Mouse (Mus musculus) layer of hippocampus, postnatal 10 days (tissue): ENCODE results near the gene Dip2a. TPM values are rescaled to one million over a fixed set of nuclear protein-coding genes. Genes with fewer than 3 reads are reported as not detected.

Experiments
- DNase-seq, 2 experiments: peaks; one replicate each; pipeline ENCODE4 v3.0.0; 2021; ENCODE audit warnings: low spot score in 2 of 2
- total RNA-seq, 2 experiments: library from RNA; stranded (reverse); gene quantifications; 2 replicates each; pipeline ENCODE4 v1.2.3; 2021

Gene Dip2a
- total RNA-seq, 2 experiments from 2014 or later = 60.6 to 63.2 TPM

DNA sequence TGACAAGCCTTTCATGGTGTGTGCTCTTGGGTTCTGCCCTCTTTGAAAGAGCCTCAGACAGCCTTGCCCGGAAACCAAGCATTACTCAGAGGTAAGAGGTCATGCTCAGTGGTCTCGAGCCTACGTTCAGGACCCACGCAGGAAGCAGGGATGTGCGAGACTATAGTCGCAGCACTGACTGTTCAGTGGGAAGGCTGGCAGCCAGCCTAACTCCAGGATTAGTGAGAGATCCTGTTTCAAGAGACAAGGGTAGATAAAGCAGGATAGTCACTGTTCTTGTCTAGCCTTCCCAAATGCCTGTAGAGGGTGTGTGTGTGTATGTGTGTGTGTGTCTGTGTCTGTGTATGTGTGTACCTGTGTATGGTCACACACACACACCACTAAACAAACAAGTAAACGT lies 28.9 kb downstream of the Dip2a start:
- no peak for DNase-seq

GRCm38 (mm10) chr10:76306738-76307137 lies 38.4 kb downstream of the Dip2a start:
- no peak for DNase-seq

GRCm38 (mm10) chr10:76300133-76300532 lies 45.0 kb downstream of the Dip2a start:
- DNase-seq = no peak

- DNase-seq = no peak
Observed at GRCm38 (mm10) chr10:76293222-76293621, 51.9 kb downstream of the Dip2a start.

GRCm38 (mm10) chr10:76289936-76290671 lies 55.0 kb downstream of the Dip2a start:
- DNase-seq = no peak

- no peak for DNase-seq
Observed at GRCm38 (mm10) chr10:76289052-76289451, 56.0 kb downstream of the Dip2a start.

GRCm38 (mm10) chr10:76288268-76288993 lies 56.7 kb downstream of the Dip2a start:
- no peak for DNase-seq

GRCm38 (mm10) chr10:76278541-76279097 lies 66.5 kb downstream of the Dip2a start:
- no peak for DNase-seq

- no peak for DNase-seq
Observed at GRCm38 (mm10) chr10:76275256-76275655, 69.8 kb downstream of the Dip2a start.

GRCm38 (mm10) chr10:76271238-76271637 lies 73.9 kb downstream of the Dip2a start:
- peak in 1 of 2 experiments; percentile 40 for DNase-seq

DNA sequence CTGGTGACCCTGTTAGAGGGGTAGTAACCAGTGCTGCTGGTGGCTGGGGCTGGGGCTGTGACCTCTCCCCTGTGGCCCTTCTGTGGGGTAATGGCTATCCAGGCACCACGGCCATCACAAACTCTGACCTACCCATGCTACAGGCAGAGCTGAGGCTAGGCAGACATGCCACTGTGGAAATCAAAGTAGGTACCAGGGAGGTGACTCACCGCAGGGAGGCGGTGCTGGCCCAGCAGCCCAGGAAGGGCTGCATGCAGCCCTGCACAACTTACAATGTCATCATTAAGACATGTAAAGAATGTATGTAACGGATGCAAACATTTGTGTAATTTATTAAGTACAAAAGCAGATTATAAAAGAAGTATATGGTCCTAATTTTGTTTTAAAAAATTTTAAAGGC lies 82.7 kb downstream of the Dip2a start:
- DNase-seq = no peak

GRCm38 (mm10) chr10:76261447-76261846 lies 83.6 kb downstream of the Dip2a start:
- DNase-seq = no peak

DNA sequence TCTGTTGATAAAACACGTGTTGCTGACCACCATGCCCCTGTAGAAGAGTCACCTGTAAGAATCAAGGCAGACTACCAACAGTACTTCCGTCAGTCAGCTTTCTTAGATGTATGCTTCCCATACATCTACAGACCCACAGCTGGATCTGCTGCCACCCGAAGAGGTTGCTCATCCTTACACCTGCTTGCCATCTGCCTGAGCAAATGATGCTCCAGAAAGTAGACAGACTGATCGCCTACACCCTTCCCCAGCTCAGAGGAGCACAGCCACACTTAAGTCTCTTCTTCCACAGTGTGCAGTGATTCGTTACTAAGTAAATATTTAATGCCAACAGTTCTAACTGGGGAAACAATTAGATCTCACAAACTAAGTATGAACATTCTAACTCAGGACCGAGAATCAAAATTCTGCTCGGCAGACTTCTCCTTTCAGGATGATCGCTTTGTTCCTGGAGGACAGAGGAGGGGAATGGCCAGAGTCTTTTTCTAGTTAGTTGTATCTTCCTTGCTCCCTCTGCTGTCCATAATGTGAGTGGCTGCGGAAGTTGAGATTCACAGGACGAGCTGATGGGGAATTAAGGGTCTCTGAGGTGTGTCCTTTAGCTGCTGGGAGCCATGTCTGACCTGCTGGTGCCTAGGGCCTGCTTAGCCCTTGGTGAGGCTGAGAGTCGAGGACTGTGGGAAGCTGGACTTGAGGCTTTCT lies 84.6 kb downstream of the Dip2a start:
- no peak for DNase-seq

- no peak for DNase-seq
Observed at GRCm38 (mm10) chr10:76259566-76260232, 85.4 kb downstream of the Dip2a start.

GRCm38 (mm10) chr10:76257719-76258390 lies 87.2 kb downstream of the Dip2a start:
- DNase-seq = peak; percentile 40 to 53

- no peak for DNase-seq
Observed at GRCm38 (mm10) chr10:76257231-76257630, 87.9 kb downstream of the Dip2a start.

DNA sequence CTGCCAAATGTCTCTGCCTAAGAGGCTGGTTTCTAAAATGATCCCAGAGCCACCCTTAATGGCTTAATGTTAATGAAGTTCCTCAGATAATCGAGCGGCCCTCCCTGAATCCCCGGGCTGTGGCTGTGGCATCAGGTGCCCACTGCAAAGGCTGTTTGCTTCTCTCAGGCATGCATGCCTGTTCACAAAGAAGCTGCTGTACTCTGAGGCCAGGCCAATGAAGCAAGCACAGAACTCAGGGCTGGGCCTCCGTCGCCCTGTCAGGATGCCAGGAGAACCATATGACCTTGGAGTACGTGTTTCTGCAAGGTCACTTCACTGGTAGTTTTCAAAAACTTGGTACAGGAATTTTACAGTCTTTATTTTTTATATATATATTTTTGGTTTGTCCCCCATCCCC lies 89.5 kb downstream of the Dip2a start:
- no peak for DNase-seq

- peak; percentile 46 to 65 for DNase-seq
Observed at GRCm38 (mm10) chr10:76253536-76253935, 91.6 kb downstream of the Dip2a start, which contains the start of gene S100b. S100b (plus strand) TSS chr10:76253853.

DNA sequence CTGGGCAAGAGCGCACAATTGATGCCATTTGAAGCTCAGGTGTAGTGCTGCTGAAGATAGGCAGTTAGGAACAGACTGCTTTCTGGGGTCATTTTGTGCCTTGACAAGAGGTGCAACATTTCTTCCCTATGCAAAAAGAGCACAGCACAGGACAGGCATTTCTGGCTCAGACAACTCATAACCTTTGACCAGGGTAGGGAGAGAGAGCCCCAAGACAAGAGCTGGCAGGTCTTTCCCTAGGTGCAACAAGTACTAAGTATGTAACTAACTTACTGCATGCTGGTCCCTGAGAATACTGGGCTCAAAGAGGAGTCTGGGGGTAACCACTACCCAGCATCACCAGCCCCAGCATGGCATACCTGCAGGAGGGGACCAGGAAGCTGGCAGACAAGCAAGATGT lies 92.0 kb downstream of the Dip2a start:
- DNase-seq = no peak

- no peak for DNase-seq
Observed at GRCm38 (mm10) chr10:76250870-76251269, 94.2 kb downstream of the Dip2a start.

DNA sequence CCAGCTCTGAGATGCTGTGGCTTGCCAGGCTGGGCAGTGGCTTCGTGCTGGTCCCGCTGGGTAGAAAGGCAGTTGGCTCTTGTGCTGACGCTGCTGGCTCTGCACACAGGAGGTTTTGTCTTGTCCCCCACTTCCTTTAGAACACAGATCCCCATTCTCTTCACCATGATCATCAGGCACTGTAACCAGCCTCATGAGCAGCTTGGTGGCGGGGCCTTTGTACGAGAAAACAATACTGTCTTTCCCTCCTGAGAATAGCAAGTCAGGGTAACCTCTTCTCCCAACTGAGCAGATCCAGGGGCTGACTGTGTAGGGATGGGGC lies 96.5 kb downstream of the Dip2a start:
- no peak for DNase-seq
